In the genomic region with DNA sequence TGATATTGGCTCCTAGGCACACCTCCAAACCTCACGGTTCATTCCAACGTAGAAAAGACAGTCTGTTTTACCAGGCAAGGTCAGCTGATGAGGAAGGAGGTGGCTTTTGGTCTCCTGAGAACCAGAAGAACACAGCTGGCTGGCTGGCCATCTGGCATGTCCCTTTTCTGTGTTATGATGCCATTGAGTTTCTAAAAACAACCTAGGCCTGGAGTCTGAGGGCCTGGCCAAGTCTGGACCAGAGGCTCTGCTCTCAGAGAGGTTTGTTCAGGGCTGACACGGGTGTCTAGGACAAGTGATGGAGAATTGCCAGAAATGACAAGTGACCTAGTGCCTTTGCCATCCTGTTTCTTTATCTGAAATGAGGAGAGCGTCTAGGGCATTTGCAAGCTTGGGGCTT, we compare ENCODE assay signal across 19 mouse cellular contexts. TPM values are rescaled to one million over a fixed set of nuclear protein-coding genes. Genes with fewer than 3 reads are reported as not detected.
DNase-seq lines count a peak whose midpoint lies in the region; ATAC-seq and TF ChIP-seq lines count a peak whose summit lies in the region.
"Had no signal": no experiment of that assay in that cellular context is flagged by ENCODE, and none has a peak within 500 bp of the region (broad histone marks: within the 10 kb centered on the region; RNA-seq: fewer than 3 reads in every experiment).

No protein-coding gene starts in this region.

- H3K9me3 ChIP-seq in heart, embryonic 14.5 days (ENCODE audit: control insufficient read depth, low read length) = no peaks in the 10 kb centered on the region
- H3K9me3 ChIP-seq: forebrain, embryonic 10.5 days; limb, embryonic 13.5 days; neural tube, embryonic 13.5 days had no signal

- H3ac ChIP-seq in myocyte (ENCODE audit: control insufficient read depth, insufficient read length) = no peak overlapping the region

- WGBS in heart, embryonic 14.5 days = 22% methylated on average over 4 of the region's 4 CpGs

- H3K27me3 ChIP-seq in heart, embryonic 14.5 days (ENCODE audit: control insufficient read depth, insufficient read depth, low read length) = no peaks in the 10 kb centered on the region
- no peaks in the 10 kb centered on the region for H3K27me3 ChIP-seq in myocyte (ENCODE audit: control insufficient read depth, insufficient read depth, insufficient read length)
- H3K27me3 ChIP-seq: limb, embryonic 13.5 days; neural tube, embryonic 13.5 days had no signal

- no peak for TF ChIP-seq POLR2A in myocyte (IDR thresholded peaks at IDR 0.05; ENCODE audit: insufficient read length, low read depth)

- peak; percentile 16 for DNase-seq in ovary, postnatal 36 days (ENCODE audit: low spot score)
- DNase-seq in ovary, postnatal 10 days (ENCODE audit: low spot score) = no peak
- DNase-seq in heart, adult 18-20 months = peak; percentile 76 to 91
- DNase-seq in spleen, adult 12 weeks (ENCODE audit: low spot score) = no peak
- DNase-seq in adrenal gland, postnatal 4 days (ENCODE audit: low spot score in 2 of 2) = no peak
- DNase-seq in adrenal gland, postnatal 14 days = no peak
- DNase-seq: adrenal gland, postnatal 25 days; lung, adult 18-20 months; retina, postnatal 1 day; spleen, adult 18-20 months had no signal

- peak overlapping the region; percentile 12; the same call in 1 of the 2 replicates for H3K4me2 ChIP-seq in heart, embryonic 14.5 days (ENCODE audit: low read length)
- no peak overlapping the region for H3K4me2 ChIP-seq in myocyte (ENCODE audit: low read depth)
- H3K4me2 ChIP-seq: limb, embryonic 13.5 days; neural tube, embryonic 13.5 days had no signal

- H3K4me3 ChIP-seq in heart, embryonic 14.5 days (ENCODE audit: control insufficient read depth in 1 of 2, insufficient read depth in 1 of 2, low read depth in 1 of 2, low read length in 2 of 2) = no peak overlapping the region
- no peak overlapping the region for H3K4me3 ChIP-seq in myocyte
- H3K4me3 ChIP-seq: forebrain, embryonic 10.5 days; left cerebral cortex, adult 2 months; limb, embryonic 13.5 days; neural tube, embryonic 13.5 days had no signal

- H3K79me2 ChIP-seq in myocyte (ENCODE audit: control insufficient read depth, insufficient read depth) = no peaks in the 10 kb centered on the region

- peak overlapping the region; percentile 91 to 92 for H3K27ac ChIP-seq in heart, embryonic 14.5 days (replicated peaks in 1 of 2; ENCODE audit: control insufficient read depth in 1 of 2, insufficient read depth in 1 of 2, low read depth in 2 of 2, low read length in 2 of 2)
- H3K27ac ChIP-seq: forebrain, embryonic 10.5 days; kidney, postnatal 0 days; left cerebral cortex, adult 2 months; limb, embryonic 13.5 days; neural tube, embryonic 13.5 days; stomach, postnatal 0 days had no signal

- ATAC-seq in heart, embryonic 14.5 days (ENCODE audit: insufficient number of reproducible peaks, insufficient read depth, low FRiP score, low read depth) = peak; percentile 84
- ATAC-seq: CD4-positive, CD25-positive, alpha-beta regulatory T cell, adult 4 months had no signal

- peaks cover 19 to 35% of the 10 kb centered on the region in 2 experiments for H3K4me1 ChIP-seq in heart, embryonic 14.5 days (ENCODE audit: control insufficient read depth in 2 of 2, insufficient read depth in 2 of 2, low read length in 2 of 2)

- H3K36me3 ChIP-seq in heart, embryonic 14.5 days (ENCODE audit: control insufficient read depth, insufficient read depth, low read length) = no peaks in the 10 kb centered on the region
- no peaks in the 10 kb centered on the region for H3K36me3 ChIP-seq in myocyte (ENCODE audit: control insufficient read depth, insufficient read depth)
- H3K36me3 ChIP-seq: forebrain, embryonic 10.5 days; limb, embryonic 13.5 days; neural tube, embryonic 13.5 days had no signal

- peak overlapping the region; percentile 36; the same call in 1 of the 2 replicates for H3K9ac ChIP-seq in heart, embryonic 14.5 days (ENCODE audit: low read length)
- H3K9ac ChIP-seq: limb, embryonic 13.5 days; neural tube, embryonic 13.5 days had no signal

TF ChIP-seq in myocyte, 11 proteins besides CTCF, POLR2A, EP300 and RAD21:
- TF ChIP-seq MYOD1 (IDR thresholded peaks at IDR 0.05; ENCODE audit: control insufficient read depth in 1 of 3, insufficient read length in 2 of 3, low read depth in 2 of 3) (peak in 1 of 3 experiments; percentile 49), REST (IDR thresholded peaks at IDR 0.05; ENCODE audit: insufficient read depth, insufficient read length) (no peak), SRF (IDR thresholded peaks at IDR 0.05; ENCODE audit: control insufficient read depth, insufficient read length, low read depth) (no peak), MAX (IDR thresholded peaks at IDR 0.05; ENCODE audit: low read depth) (no peak), MYOG (IDR thresholded peaks at IDR 0.05; ENCODE audit: control insufficient read depth in 1 of 3, insufficient read depth in 1 of 3, insufficient read length in 2 of 3, low read depth in 2 of 3) (peak in 2 of 3 experiments; percentile 6 to 78), USF1 (IDR thresholded peaks at IDR 0.05; ENCODE audit: low read depth) (no peak), CEBPB (IDR thresholded peaks at IDR 0.05; ENCODE audit: insufficient read depth, poor library complexity, severe bottlenecking) (no peak), E2F4 (IDR thresholded peaks at IDR 0.05; ENCODE audit: insufficient read depth) (no peak), TCF12 (IDR thresholded peaks at IDR 0.05; ENCODE audit: insufficient read depth, poor library complexity, severe bottlenecking) (no peak), POLR2AphosphoS2 (IDR thresholded peaks at IDR 0.05; ENCODE audit: insufficient read length, low read depth) (no peak)

RNA-seq across cellular contexts. Expression of gene Dync1li1, which starts 20.5 kb away (rescaled TPM):
- total RNA-seq in heart, adult 18-20 months (2021) = 10 to 100 TPM; 64.3 to 69.5 TPM
- 80.1 and 82.5 TPM in 2 replicates for polyA plus RNA-seq in heart, embryonic 14.5 days (2014; fragmentation: Nextera tagmentation; extraction: Ambion mirVana)
- 70.9 TPM for polyA plus RNA-seq in myocyte (2012; fragmentation: generic; extraction: Trizol)
- 10 to 100 TPM; 45.7 to 49.6 TPM for total RNA-seq in adrenal gland, postnatal 4 days (2021)
- total RNA-seq in adrenal gland, postnatal 14 days (2021) = 37.1 and 44.6 TPM in 2 replicates

RNA-seq across cellular contexts. Expression of gene Cnot10, which starts 28.1 kb away (rescaled TPM):
- 10 to 100 TPM; 21.2 to 22.5 TPM for total RNA-seq in heart, adult 18-20 months (2021)
- 34.5 and 36.4 TPM in 2 replicates for polyA plus RNA-seq in heart, embryonic 14.5 days (2014; fragmentation: Nextera tagmentation; extraction: Ambion mirVana)
- polyA plus RNA-seq in myocyte (2012; fragmentation: generic; extraction: Trizol) = 29.1 TPM
- 10 to 100 TPM; 59.5 to 61.9 TPM for total RNA-seq in adrenal gland, postnatal 4 days (2021)
- 33.9 and 36.5 TPM in 2 replicates for total RNA-seq in adrenal gland, postnatal 14 days (2021)

Comparison
In these comparisons a context has a peak if more than half of its experiments do, and no peak if none do; other contexts are left out.
1. DNase-seq: peak in ovary, postnatal 36 days (single experiment) and heart, adult 18-20 months (2 of 2); none in ovary, postnatal 10 days (single experiment), spleen, adult 12 weeks (single experiment), adrenal gland, postnatal 4 days (0 of 2) and adrenal gland, postnatal 14 days (single experiment).